Mouse (Mus musculus): ENCODE measurements around the gene Prr23a2.

Gene Prr23a2

DNA sequence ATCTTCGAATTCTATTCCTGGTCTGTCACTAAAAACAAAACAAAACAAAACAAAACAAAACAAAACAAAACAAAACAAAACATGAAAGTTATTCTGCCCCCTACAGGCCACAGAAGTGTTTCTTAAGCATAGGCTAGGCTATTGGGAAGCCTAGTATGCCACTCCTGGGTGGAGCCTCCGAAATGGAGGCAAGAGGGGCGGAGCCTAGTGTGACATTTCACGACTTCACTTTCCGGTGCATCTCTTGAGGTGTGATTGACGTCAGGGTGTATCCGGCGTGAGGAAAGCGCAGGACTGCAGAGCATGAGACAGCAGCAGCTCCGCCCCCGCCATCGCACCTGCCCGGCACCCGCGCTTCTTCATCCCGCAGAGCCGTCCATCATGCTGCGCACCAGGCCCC lies at the start of gene Prr23a2:
Gene Prr23a2, plus strand, starts transcription at position 285 of the 400 bp plus-strand sequence.
- no peak for DNase-seq

DNA sequence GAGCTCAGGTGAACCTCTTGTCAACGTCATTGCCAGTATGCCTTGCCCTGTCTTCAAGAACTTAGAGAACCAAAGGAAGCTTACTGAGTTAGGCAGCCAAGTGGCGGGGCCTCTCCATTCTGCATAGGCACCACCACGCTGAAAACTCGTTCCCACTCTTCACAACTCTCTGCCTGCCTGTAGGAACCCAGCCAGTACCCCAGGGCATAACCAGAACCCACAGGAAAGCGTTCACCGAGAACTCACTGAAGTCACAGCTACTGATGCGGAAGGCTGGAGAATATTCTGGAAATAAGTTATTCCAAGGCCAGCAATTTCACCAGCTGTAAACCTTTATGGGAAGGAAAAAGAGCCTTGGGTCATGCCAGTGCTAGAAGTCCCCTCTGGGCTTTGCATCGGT lies 48.7 kb upstream of the Prr23a2 start:
- no peak for DNase-seq

DNA sequence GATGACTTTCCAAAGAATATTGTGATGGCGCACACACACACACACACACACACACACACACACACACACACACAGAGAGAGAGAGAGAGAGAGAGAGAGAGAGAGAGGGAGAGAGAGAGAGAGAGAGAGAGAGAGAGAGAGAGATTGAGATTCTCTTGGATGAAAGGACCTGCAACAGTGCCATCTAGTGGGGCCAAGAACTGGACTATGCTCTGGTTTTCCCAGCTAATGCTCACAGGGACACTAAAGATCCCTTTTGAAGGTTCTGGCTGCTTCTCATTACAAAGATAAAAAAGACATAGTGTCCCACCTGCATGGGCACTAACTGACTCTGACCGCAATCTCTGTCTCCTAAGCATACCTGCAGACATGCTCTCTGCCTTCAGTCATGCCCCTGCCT lies 46.8 kb upstream of the Prr23a2 start:
- DNase-seq: peak; percentile 73

DNA sequence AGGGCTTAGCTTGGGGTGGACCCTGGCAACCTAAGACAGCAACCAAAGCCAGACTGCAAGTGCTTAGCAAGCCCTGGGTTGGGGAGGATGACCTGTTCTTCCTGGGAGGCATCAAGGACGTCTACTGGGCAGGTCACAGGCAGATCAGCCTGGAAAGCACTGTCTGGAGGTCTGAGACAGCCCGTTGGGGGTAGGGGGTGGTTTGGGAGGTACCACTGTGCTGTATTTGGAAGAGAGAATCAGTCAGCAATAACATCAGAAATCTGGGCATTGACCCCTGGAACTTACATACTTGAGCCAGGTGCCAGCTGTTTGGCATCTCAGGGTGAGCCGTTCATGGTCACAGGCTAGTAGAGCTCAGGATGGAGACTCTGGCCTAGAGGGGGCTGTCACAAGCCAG lies 40.2 kb upstream of the Prr23a2 start:
- DNase-seq: no peak

DNA sequence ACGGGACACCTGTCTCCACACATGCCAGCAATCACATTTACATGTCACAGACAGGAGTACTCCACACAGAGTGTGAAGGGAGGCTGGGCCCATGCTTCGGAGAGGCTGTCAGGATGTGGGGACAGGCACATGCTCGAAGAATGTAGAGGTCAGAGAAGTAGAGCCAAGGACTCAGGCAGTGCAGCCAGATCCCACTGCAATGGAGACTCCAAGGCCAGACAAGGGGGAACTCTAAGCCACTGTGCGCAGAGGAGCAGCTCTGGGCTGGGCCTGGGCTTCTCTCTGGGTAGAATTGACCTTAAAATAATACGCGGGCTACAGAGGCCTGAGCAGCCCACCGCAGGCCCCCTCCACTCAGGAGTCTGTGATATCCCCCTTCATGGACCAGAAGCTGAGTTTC lies 38.7 kb upstream of the Prr23a2 start:
- DNase-seq: no peak

DNA sequence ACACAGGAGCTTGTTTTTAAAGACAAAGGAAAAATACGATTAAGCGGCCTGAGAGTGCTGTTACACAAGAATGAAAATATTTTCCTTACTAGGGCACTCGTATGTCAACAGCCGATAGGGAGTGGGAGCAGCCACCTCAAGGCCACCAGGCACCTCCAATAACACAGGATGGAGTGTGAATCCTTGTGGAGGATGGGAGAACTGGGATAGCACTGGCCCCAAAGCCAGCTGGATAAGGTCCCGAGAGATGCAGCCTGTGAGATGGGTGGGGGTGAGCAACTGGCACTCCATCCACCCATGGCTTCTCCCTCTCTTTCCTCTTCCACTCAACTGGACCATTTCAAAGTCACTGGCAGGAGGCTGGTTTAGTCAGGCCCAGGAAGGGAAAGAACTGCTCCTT lies 37.3 kb upstream of the Prr23a2 start:
- DNase-seq: no peak

DNA sequence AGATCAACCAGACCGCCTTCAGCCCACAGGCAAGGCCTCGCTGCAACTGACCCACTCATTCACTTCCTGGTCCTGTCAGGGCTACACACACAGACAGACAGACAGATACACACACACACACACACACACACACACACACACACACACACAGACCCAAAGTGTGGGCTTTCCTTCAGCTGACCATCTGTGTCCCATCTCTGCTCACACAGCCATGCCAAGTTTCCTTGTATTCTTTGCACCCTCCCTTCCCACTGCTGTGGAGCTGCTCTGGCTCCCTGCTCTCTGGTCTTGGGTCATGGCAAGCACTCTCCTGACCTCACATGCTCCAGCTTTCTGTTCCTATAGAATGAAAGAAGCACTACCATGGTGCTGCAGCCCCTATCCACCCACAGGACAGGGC lies 36.8 kb upstream of the Prr23a2 start:
- no peak for DNase-seq

DNA sequence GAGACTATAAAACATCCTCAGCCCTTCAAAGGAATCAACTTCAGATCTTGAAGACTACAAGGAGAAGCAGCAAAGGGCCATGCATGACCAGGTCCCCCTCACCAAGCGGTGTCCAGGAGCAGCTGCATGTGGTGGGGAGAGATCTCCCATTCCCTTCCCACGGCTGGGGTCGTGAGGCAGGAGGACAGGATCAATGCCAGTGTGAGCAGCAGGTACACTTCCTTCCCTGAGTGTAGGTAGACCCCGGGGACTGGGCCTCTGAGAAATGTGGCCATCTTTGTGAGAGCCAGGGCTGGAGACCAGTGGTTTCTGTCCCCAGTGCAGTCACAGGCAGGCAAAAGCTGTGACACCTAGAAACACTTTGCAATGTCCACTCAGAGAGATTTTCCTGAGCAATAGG lies 35.8 kb upstream of the Prr23a2 start:
- no peak for DNase-seq

DNA sequence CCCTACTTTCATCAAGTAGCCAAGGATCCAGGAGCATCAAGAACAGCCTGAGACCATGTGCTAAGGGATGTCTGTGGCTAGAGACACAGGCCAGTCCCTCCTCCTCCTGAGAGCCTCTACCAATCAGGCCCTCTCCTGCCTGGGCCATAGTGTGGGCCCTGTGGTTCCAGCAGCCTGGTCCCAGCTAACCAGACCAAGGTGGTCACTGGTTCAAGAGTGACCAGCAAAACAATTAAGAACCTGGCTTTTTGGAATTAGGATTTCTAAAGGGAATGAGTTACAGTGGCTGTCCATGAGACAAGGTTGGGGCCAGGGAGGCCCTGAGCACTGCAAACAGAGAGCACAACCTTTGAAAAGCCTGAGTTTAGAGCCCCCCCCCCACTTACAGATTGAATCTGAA lies 35.2 kb upstream of the Prr23a2 start:
- no peak for DNase-seq

DNA sequence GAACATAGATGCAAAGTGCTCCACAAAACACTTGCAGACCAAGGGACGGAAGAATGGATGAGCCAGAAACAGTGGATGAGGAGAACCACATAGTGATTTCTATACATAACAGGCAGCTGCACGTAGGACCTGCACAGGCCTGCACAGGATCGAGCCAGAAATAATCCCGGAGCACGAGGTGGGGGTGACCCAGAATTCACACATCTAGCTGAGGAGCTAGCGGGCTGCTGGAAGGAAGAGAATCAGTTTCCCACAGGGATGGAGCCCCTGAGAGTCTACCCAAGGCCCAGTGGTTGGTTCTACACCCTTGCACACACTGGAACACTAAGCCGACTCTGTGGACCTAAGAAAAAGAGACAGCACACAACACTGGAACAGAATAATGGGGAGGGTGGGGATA lies 32.5 kb upstream of the Prr23a2 start:
- no peak for DNase-seq

DNA sequence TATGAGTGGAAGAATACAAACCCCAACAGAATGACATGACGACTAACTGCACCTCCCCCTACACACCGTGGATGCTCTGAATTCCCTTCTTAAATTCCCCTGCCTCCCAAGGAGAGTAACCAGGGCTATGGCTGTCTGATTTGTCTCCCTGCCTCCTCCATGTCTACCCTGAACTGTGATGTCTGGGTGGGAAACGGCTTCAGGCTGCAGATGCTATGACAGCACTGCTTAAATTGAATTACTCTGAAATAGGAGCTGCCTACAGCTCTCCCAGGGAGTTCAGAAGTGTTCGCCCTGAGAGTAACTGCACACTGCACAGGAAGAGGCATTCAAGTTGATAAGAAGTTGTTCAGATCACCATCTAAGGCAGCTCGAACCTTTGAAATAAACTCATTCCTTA lies 26.8 kb upstream of the Prr23a2 start:
- DNase-seq: peak; percentile 43

DNA sequence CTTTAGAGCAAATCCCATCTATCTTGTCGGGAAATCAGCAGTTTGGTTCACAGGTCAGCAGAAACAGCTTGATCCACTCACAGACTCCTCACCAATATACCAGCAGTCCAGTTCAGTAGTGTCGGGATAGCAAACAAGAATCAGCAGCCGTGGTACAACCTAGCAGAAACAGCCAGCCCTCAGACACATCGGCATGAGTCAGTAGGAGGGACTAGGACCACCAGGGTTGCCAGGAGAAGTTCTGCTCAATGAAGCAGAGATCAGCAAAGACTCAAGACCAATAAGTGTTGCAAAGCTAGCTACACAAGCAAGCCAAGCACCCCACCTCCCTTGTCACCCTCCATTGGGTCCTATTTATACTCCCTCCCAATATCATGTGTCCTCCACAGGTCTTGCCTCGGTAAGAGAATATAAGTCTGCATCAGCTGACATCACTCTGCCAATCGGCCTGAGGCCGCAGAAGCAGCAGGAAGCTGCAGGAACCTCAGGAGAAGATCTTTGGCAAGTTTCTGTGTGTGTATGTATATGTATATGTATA lies 18.7 kb upstream of the Prr23a2 start:
- DNase-seq: no peak

DNA sequence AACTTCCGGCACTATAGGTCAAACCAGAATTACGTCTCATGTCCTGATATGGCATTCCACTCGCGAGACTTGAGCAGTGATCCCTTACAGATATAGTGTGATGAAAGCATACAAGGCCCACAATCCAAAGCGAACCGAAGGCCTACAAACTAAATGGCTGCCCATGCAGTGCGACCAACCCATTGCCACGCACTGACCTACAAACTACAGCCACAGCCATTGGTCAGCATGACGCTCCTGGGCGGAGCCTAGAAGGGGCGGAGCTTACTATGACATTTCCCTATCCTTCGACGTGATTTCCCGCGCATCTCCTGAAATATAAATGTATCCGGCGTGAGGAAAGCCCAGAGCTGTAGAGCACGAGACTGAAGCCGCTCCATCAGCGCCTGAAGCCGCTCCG lies 14.2 kb upstream of the Prr23a2 start, which contains the start of gene Prr23a1:
Gene Prr23a1, plus strand, starts transcription at position 387 of the 400 bp plus-strand sequence.
- no peak for DNase-seq

DNA sequence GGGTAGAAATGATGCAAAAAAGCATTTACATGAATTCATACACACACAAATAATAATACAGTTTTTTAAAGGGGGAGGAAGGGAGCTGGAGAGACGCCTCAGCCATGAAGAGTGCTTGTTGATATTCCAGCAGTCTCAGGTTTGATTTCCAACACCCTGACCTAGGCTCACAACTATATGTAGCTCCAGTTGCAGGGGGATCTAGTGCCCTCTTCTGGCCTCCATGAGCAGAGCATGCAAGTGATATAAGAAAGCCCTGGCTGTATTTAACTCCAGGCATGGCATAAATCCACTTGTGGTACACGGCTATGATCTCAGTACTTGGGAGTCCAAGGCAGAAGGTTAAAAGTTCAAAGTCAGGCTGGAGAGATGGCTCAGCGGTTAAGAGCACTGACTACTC lies 7.2 kb downstream of the Prr23a2 start:
- DNase-seq: no peak

DNA sequence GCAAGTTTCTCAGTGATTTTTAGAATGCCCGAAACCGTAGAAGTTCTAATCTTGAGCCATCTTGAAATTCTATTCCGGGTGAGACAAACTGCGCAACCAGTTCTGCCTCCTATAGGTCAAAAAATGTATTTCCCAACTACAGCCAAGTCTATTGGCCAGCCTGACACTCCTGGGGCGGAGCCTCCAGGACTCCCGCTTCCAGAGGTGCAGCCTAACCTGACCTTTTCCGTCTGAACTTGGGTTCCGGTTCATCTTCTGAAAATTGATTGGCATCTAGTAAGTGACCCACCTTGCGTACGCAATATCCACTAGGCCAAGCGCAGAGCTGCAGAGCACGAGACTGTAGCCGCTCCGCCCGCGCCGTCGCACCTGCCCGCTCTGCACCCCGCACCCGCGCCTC lies 8.3 kb downstream of the Prr23a2 start, which contains the start of gene Prr23a3:
Gene Prr23a3, plus strand, starts transcription at position 197 of the 400 bp plus-strand sequence.
- DNase-seq: no peak

DNA sequence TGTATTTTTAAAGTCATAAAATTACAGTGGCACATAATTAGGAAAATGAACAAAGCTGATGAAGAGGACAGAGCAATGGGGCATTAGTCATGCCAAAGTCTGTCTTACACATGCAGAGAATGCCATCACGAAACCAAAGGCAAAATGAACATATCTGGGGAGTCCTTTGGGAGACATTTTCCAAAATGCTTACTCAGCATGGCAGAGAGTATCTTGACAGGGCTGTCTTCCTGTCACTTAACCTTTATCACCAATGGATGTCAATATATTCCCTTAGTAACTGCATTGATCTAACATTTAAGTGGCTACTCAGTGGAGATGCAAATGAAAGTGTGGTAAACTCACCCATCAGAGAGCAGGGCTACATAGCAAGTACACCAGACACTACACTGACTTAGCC lies 45.2 kb downstream of the Prr23a2 start:
- DNase-seq: no peak

DNA sequence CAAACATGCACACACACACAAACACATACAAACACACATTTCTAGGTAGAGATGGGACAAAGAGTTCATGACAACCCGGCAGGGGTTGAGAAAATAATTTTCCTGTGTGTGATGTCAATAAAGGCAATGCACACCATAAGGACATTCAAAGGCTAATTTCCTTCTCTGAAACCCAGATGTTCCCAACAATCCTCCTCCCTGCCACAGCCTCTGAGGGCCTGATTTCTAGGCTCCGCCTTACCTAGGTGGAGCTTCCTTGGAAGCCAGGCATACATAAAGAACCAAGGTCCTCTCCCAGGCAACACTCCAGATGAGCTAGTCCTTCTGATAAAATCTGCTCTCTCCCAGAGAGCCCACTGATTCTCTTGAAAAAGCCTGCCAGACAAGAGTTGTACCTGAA lies 46.5 kb downstream of the Prr23a2 start, which contains the start of gene 7420426K07Rik:
Gene 7420426K07Rik, plus strand, starts transcription at position 301 of the 400 bp plus-strand sequence.
- DNase-seq: no peak

Data from embryo, embryonic 11 days (tissue).